Mouse (Mus musculus) thymus, adult 2 months (tissue): ENCODE data around the gene St6galnac5.

Experiments used
- CTCF ChIP-seq: fragments of 200-500 bp; IDR thresholded peaks from 2 replicates; pipeline ENCODE4 v1.5.1; 2012; ENCODE audit warnings: mild to moderate bottlenecking, control low read depth, low read length, moderate library complexity, borderline replicate concordance; ENCODE audit not compliant: control insufficient read depth, poor library complexity, insufficient read depth; ENCODE audit errors: extremely low read depth
- POLR2A ChIP-seq: fragments of 200-500 bp; IDR thresholded peaks from 2 replicates; pipeline ENCODE4 v1.6.1; 2012; ENCODE audit warnings: mild to moderate bottlenecking, low read length, control low read depth, moderate library complexity; ENCODE audit not compliant: control insufficient read depth, poor library complexity, insufficient read depth; ENCODE audit errors: extremely low read depth

DNA sequence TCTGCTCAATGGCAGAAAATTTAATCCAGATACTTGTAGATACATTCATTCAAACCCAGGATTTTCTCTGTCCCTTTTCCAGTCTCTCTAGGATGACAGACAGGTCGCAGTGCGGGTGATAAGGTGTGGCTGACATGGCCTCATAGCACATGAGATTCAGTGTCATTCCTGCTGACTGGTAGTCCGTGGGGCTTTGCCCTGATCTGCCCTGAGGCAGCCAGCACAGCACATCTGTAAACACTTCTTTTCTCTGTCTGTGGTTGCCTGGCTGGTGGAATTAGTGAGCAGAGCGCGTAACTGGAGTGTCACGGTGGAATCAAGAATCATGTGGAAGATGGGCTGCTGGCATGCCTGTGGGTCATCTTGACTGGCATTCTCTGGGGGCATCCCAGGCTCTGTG lies 212.0 kb downstream of the St6galnac5 start:
- TF ChIP-seq CTCF (no peak), POLR2A (no peak)
